Mouse (Mus musculus) limb, embryonic 13.5 days (tissue): ENCODE results near the gene Fbp2. TPM values are rescaled to one million over a fixed set of nuclear protein-coding genes. Genes with fewer than 3 reads are reported as not detected.

ENCODE experiments used
- polyA plus RNA-seq: library from polyadenylated mRNA; unstranded; fragments of >200 nt; fragmentation: Nextera tagmentation; extraction: Ambion mirVana; gene quantifications from 2 replicates; pipeline ENCODE4 v1.2.1, GENCODE M21; 2015

The Fbp2 gene
- polyA plus RNA-seq, 1 experiment from 2014 or later = 1.5 TPM

Other genes starting within 250 kb of the Fbp2 start
- gene 6720489N17Rik, start 234.2 kb downstream of the Fbp2 start, polyA plus RNA-seq = 16.3 and 16.5 TPM in 2 replicates
- gene Platr25, start 97.7 kb downstream of the Fbp2 start, polyA plus RNA-seq = 38.9 and 43.0 TPM in 2 replicates
- gene Gm5141, start 72.6 kb downstream of the Fbp2 start, polyA plus RNA-seq = 12.5 and 14.5 TPM in 2 replicates
- gene Fbp1, start 29.9 kb upstream of the Fbp2 start, polyA plus RNA-seq = 2.0 and 2.6 TPM in 2 replicates
- gene 2010111I01Rik, start 106.5 kb upstream of the Fbp2 start, polyA plus RNA-seq = 250 and 254 TPM in 2 replicates